Mouse (Mus musculus): Measurements from ENCODE around the gene Wbp4.

- TF ChIP-seq CTCF (IDR thresholded peaks at IDR 0.05; ENCODE audit: control insufficient read depth, insufficient read depth, low read length) (no peak), POLR2A (IDR thresholded peaks at IDR 0.05; ENCODE audit: borderline replicate concordance, control insufficient read depth, low read depth, low read length) (no peak)
Observed at GRCm38 (mm10) chr14:79483611-79484120, 2.3 kb upstream of the Wbp4 start.
